Mouse (Mus musculus) forebrain, embryonic 16.5 days (tissue): ENCODE results near the gene Crybg2. TPM values are rescaled to one million over a fixed set of nuclear protein-coding genes. Genes with fewer than 3 reads are reported as not detected.

Source experiments
- ATAC-seq: fragments of 200-750 bp; cut with Nextera tagmentation; 2 replicates; pipeline ENCODE4 v1.8.0; 2017; ENCODE audit warnings: mild to moderate bottlenecking, moderate library complexity
- H3K27ac ChIP-seq: fragments of 300-500 bp; sonication (generic); 2 replicates; pipeline ENCODE4 v1.5.1; 2014; ENCODE audit warnings: low read length, control low read depth
- H3K27me3 ChIP-seq: fragments of 300-500 bp; sonication (generic); replicated peaks from 2 replicates; pipeline ENCODE4 v1.6.1; 2014; ENCODE audit warnings: low read length; ENCODE audit not compliant: control insufficient read depth, insufficient read depth
- H3K36me3 ChIP-seq: fragments of 300-500 bp; sonication (generic); 2 replicates; pipeline ENCODE4 v1.6.1; 2014; ENCODE audit not compliant: control insufficient read depth, insufficient read depth
- H3K4me1 ChIP-seq: fragments of 300-500 bp; sonication (generic); replicated peaks from 2 replicates; pipeline ENCODE4 v1.6.1; 2014; ENCODE audit warnings: low read length; ENCODE audit not compliant: control insufficient read depth, insufficient read depth
- H3K4me2 ChIP-seq: fragments of 300-500 bp; sonication (generic); 2 replicates; pipeline ENCODE4 v1.6.1; 2014; ENCODE audit warnings: mild to moderate bottlenecking, low read length, control low read depth
- H3K4me3 ChIP-seq: fragments of 300-500 bp; sonication (generic); replicated peaks from 2 replicates; pipeline ENCODE4 v1.5.1; 2014; ENCODE audit warnings: mild to moderate bottlenecking, low read length, control low read depth
- H3K9ac ChIP-seq: fragments of 300-500 bp; sonication (generic); replicated peaks from 2 replicates; pipeline ENCODE4 v1.6.1; 2014; ENCODE audit warnings: low read depth, low read length, control low read depth
- H3K9me3 ChIP-seq: fragments of 300-500 bp; sonication (generic); 2 replicates; pipeline ENCODE4 v1.6.1; 2016; ENCODE audit warnings: low read length; ENCODE audit not compliant: control insufficient read depth
- WGBS: fragments of 180-500 bp; shearing (Covaris S2); extraction: QIAGEN DNeasy Blood & Tissue Kit; methylation state at CpG from one replicate; pipeline ENCODE4 v1.1.7; 2014; 5-methylcytosine and 5-hydroxymethylcytosine counted together
- polyA plus RNA-seq: library from polyadenylated mRNA; unstranded; fragments of >200 nt; fragmentation: Nextera tagmentation; extraction: Ambion mirVana; gene quantifications from 2 replicates; pipeline ENCODE4 v1.2.1, GENCODE M21; 2015

Crybg2 gene
- polyA plus RNA-seq, result 1.2 and 1.6 TPM in 2 replicates

DNA sequence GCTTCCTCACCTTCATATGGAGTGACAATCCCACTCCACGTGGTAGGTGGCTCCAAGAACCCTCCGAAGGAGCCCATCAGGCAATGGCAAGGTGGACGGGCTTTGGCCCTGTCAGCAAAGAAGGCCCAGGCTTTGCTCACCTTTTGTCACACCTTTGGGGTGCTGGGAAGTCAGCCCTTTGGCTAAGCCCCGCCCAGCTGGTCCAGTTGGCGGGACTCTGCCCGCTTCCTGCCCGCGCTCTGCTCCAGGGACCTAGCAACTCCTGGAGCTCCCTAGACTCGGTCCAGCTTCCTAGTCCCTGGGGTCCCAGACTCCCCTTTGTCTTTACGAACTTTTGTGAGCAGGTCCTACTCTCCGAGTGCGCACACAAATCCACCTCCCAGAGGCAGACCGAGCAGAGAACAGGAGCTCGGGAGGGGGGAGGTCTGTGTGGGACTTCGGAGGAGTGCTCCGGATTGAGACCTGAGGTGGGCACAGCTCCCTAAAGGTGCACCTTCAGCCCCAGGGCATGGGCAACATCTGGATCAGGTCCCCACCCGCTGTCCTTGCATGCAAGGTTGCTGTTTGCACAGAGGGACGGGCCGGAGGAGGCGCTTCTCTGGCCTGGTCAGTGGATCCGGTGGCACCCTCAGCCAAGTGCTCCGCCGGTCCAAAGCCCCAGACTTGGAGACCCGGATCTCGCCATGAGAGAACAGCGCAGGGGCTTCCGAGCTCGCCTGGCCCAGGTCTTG, at the start of gene Crybg2:
Gene Crybg2, plus strand, starts transcription at position 681 of the 731 bp plus-strand sequence.
- H3K27ac ChIP-seq, result no peak within 1 kb of the TSS
- no peak for ATAC-seq
- no peak within 1 kb of the TSS for H3K9ac ChIP-seq
- H3K27me3 ChIP-seq, result no peaks in the 10 kb centered on the region; the same call in 1 of the 2 replicates
- H3K9me3 ChIP-seq, result no peaks in the 10 kb centered on the region
- 48% methylated on average over 28 of the region's 28 CpGs for WGBS
- H3K4me1 ChIP-seq, result no peaks in the 10 kb centered on the region
- no peak within 1 kb of the TSS for H3K4me3 ChIP-seq
- H3K36me3 ChIP-seq, result no peaks in the 10 kb centered on the region
- no peak within 1 kb of the TSS for H3K4me2 ChIP-seq

DNA sequence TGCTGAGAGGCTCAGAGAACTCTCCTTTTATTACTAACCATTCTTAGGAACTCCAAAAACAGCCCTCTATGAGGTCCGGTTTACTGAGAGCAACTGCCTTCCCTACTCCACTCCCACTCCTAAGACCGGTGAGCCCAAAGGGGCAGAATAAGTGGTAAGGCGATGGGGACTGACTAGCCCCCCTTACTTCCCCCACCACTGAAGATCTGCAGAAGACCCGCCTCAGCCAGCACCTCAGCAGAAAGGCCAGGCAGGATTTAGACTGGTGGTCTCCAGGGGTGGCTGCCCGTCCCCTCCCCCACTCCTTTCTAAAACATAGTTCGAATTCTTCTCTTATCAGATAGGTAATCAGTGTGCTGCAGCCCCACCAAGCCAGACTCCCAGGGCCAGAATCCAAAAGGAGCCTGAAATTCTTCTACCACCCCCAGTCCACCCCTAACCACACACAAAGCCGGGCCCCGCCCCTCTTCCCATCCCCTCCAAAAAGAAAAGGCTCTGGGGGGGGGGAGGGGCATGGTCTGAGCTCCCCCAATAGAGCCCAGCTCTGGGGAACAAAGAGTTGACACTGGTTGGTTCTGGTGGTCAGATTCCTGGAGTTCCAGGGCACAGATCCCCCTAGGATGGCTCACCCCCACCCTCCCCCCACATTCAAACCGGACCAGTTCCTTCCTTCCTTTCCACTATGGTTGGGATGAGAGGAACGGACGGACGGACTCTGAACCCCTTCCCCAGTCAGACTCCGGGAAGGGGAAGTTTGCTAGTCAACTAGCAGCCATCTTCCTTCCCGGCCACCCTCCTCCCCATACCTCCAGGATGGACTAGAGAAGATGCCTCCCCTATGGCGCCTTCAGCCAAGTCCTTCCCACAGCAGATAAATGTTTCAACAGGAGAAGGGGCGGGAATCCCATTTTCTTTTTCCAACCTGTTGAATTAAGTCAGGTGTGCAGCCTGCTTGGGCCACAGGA, 48.9 kb upstream of the Crybg2 start:
- H3K27ac ChIP-seq, result no peak overlapping the region
- H3K27me3 ChIP-seq, result peaks cover 11% of the 10 kb centered on the region
- H3K36me3 ChIP-seq, result no peaks in the 10 kb centered on the region
- no peak overlapping the region for H3K4me2 ChIP-seq
- no peaks in the 10 kb centered on the region for H3K4me1 ChIP-seq
- ATAC-seq, result no peak
- 7% methylated on average over 16 of the region's 16 CpGs for WGBS
- H3K9ac ChIP-seq, result no peak overlapping the region
- no peak overlapping the region for H3K4me3 ChIP-seq
- H3K9me3 ChIP-seq, result no peaks in the 10 kb centered on the region

DNA sequence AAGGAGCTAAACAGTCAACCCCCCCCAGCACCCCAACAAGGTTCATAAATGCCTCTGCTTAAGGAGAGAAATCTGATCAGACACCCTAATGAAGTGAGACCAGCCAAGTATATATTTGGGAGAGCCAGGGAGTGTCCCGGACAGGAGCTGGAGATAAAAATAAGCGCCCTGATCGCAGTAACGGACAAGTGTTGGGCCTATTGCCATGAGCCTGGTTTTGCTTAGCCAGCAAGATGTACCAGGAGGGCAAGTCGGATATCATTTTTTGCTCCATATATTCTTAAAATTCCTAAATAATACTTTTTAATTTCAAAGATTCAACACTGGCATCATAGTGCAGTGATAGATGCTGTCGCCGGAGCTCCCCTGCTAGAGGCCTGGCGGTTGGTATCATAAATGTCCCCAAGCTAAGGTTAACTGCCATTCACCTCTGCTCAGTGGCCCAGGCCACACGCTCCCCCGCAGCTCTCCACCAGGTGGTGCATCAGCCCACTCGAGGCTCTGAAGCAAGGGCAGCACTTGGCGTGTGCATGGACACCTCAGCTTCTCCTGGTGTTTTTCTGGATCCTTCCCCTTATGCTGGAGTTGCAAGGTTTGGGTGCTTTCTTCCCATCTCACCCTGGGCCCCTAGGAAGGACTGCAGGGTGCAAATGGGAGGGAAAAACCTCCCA, 47.6 kb upstream of the Crybg2 start:
- no peak overlapping the region for H3K27ac ChIP-seq
- no peaks in the 10 kb centered on the region for H3K9me3 ChIP-seq
- no peak overlapping the region for H3K4me3 ChIP-seq
- no peak overlapping the region for H3K9ac ChIP-seq
- ATAC-seq, result no peak
- peaks cover 23% of the 10 kb centered on the region for H3K27me3 ChIP-seq
- 43% methylated on average over 12 of the region's 12 CpGs for WGBS
- H3K4me1 ChIP-seq, result peaks cover 6% of the 10 kb centered on the region
- H3K36me3 ChIP-seq, result no peaks in the 10 kb centered on the region
- H3K4me2 ChIP-seq, result no peak overlapping the region

DNA sequence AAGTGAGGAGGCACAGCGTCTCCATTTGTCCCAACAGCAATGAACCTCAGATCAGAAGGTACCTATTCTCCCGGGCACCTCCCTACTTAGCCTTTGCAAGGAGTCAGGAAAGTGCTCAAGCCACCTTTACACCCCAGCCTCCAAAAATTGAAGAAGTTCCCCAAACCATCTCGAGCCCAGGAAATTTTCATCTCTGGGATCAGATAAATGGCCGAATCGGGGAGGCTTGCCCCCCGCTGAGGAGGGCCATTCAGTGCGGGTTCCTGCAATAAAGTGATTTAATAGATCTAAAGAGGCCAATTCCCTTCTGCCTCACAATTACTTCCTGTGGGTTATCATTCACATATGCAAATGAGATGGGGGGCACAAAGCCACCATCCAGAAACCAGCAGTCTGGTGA, 44.4 kb upstream of the Crybg2 start:
- ATAC-seq, result no peak
- Histone ChIP-seq H3K9ac (no peak overlapping the region), H3K4me1 (peaks cover 17% of the 10 kb centered on the region), H3K4me2 (no peak overlapping the region), H3K36me3 (no peaks in the 10 kb centered on the region), H3K9me3 (no peaks in the 10 kb centered on the region), H3K4me3 (no peak overlapping the region), H3K27me3 (peaks cover 40% of the 10 kb centered on the region), H3K27ac (no peak overlapping the region)
- 2% methylated on average over 7 of the region's 7 CpGs for WGBS

DNA sequence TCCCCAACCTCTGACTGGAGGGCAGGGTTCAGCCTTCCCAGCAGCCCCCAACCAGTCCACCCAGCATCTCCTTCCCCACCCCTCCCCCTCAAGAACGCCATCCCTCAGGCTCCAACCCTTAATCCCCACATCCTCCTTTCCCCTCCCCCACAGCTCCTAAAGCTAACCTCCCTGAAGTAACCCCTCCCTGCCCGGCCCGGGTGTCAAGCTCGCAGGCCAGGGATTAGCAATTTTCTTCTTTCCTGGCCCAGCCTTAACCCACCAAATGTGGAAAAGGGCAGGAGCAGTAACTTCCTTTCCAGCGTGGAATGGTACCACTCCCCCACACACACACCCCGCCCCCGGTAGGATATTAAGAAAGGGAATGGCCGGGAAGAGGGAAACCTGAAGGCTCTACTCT, 43.8 kb upstream of the Crybg2 start:
- Histone ChIP-seq H3K36me3 (no peaks in the 10 kb centered on the region), H3K9me3 (no peaks in the 10 kb centered on the region), H3K4me3 (no peak overlapping the region), H3K4me2 (no peak overlapping the region), H3K27ac (no peak overlapping the region), H3K4me1 (peaks cover 17% of the 10 kb centered on the region), H3K27me3 (peaks cover 40% of the 10 kb centered on the region), H3K9ac (no peak overlapping the region)
- ATAC-seq, result no peak
- 5% methylated on average over 8 of the region's 8 CpGs for WGBS

DNA sequence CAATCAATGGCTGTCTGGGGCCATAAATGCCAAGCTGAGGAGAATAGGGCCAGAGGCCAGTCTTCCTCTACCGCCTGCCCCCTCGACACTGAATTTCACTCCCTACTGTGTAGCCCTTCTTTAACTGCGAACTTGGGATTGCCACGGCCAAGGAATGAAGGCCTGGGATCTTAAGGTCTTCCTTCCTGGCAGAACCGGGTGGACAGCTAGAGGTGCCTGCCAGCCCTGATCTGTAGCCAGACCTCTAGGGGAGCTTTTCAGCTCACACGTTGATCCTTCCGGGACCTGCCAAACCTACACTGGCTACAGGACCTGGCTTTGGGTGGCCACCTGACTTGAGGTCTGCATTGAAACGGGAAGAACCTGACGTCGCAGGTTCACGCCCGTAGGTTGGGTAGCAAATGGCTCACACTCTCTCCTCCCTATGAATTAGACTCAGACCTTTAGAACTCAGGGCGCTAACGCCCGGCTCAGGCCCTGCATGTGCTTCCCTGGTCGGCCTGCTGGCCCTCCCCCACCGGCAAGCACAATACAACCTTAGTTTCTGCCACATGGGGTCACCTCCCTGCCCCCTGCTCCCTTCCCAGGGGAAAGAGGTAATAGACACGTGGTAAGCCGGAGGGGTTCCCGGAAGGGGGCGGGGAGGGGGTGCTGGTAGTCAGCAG, 43.3 kb upstream of the Crybg2 start:
- no peaks in the 10 kb centered on the region for H3K36me3 ChIP-seq
- ATAC-seq, result no peak
- H3K4me2 ChIP-seq, result peak overlapping the region; percentile 56
- peak overlapping the region; percentile 32 for H3K4me3 ChIP-seq
- peaks cover 17% of the 10 kb centered on the region for H3K4me1 ChIP-seq
- H3K9me3 ChIP-seq, result no peaks in the 10 kb centered on the region
- no peak overlapping the region for H3K27ac ChIP-seq
- H3K27me3 ChIP-seq, result peaks cover 40% of the 10 kb centered on the region
- 5% methylated on average over 21 of the region's 21 CpGs for WGBS
- H3K9ac ChIP-seq, result no peak overlapping the region

DNA sequence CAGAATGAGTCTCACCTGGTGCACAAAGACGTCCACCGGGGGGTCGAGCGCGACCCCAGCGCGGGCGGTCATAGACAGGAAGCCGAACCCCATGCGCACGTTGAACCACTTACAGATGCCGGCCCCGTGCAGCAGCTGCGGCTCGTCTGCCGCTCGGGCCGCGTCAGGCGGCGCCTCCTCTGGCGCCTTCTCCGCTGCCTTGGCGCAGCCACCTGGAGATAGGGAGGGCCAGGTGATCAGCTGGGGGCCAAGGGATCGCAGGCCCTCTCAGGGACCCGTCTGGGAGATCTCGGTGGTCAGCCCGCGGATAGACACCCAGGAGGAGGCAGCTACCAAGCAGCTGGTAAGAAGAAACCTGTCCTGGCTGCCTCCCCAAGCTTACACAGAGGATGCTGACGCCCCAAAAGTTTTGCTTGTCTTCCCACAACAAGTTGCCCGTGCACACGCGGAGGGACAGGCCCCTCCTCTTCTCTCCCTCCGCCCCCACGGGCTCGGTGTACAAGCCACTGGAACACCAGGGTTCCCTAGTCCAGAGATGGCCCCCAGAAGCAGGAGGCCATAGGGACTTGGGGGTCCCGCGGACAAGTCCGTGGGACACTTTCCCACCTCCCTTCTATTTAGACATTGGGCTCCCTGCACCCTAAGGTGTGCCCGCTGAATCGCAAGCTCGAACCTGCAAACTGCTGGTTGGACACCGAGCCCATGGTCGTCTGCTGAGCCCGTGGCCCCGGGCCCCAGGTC, 42.4 kb upstream of the Crybg2 start:
- no peak overlapping the region for H3K27ac ChIP-seq
- WGBS, result under 1% methylated on average over 45 of the region's 46 CpGs
- ATAC-seq, result no peak
- no peaks in the 10 kb centered on the region for H3K9me3 ChIP-seq
- no peaks in the 10 kb centered on the region for H3K36me3 ChIP-seq
- H3K4me2 ChIP-seq, result peak overlapping the region; percentile 56
- peak overlapping the region; percentile 32 for H3K4me3 ChIP-seq
- peaks cover 17% of the 10 kb centered on the region for H3K4me1 ChIP-seq
- H3K27me3 ChIP-seq, result peaks cover 40% of the 10 kb centered on the region
- peak overlapping the region; percentile 17; the same call in 1 of the 2 replicates for H3K9ac ChIP-seq

DNA sequence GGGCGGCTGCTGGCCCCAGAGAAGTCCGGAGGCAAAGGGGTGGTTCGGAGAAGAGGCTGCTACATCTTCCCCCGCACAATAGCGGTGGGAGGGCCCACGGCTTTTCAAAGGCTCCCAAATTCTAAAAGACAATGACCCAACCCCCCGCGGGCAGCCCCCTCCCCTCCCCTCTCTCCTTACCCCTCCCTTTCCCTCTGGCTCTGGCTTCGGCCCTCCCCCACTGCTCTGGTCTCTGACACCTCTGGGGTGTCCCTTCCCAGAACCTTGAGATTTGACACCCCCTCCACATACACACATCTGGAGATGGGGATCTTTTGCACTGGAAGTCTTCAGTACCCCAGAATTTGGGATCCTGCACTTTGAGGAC, 41.9 kb upstream of the Crybg2 start, which contains the start of gene Lin28a:
Gene Lin28a, minus strand, starts transcription at position 63 of the 367 bp plus-strand sequence.
- Histone ChIP-seq H3K4me3 (peak within 1 kb of the TSS; percentile 32), H3K27ac (no peak within 1 kb of the TSS), H3K27me3 (peaks cover 40% of the 10 kb centered on the region), H3K4me2 (peak within 1 kb of the TSS; percentile 56), H3K4me1 (peaks cover 17% of the 10 kb centered on the region), H3K9me3 (no peaks in the 10 kb centered on the region), H3K36me3 (no peaks in the 10 kb centered on the region), H3K9ac (peak within 1 kb of the TSS; percentile 17; the same call in 1 of the 2 replicates)
- under 1% methylated on average over 9 of the region's 9 CpGs for WGBS
- ATAC-seq, result no peak
